Mouse (Mus musculus): ENCODE results near the gene Krba1. TPM values are rescaled to one million over a fixed set of nuclear protein-coding genes. Genes with fewer than 3 reads are reported as not detected.

Krba1 gene
- polyA plus RNA-seq, 1 experiment from 2014 or later = 33.4 TPM

DNA sequence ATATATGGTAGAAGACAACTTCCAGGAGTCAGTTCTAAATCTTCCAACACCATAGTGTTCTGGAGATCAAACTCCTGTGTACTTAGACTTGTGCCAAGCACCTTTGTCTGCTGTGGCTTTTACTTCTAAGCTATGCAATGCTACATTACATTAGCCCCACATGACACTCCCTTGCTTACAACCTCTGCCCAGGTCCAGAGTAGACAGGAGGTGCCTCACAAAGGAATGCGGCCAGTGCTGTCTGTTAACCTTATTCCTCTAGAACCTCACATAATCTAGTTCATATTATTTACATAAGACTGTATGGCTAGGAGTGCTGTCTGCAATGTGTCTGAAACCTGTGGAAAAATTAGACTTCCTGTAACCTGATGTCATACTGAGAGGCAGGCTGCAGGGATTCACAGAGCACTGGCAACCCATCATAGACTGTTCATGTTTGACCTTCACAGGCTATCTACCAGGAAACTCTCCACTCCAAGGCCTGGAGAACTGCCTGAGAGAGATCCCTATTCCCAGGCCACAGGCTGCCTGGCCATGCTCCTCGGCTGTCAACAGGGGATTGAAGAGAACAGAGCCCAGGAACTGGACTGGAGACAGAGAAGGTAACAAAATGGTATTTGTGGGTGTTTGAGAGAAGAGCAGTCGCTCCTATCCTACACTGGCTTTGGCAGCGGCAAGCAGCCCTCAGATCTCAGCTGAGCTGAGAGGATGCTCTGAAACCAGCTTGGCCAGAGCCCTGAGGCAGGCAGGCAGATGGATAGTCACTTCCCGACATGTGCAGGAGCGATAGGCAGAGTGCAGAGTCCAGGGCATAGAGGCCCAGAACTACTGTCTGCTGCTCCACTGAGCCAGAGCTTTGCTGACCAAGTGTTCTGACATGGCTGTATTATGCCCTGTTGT, 16.1 kb downstream of the Krba1 start:
- Histone ChIP-seq H3K9me3 (replicated peaks) (no peaks in the 10 kb centered on the region), H3K36me3 (peaks cover 100% of the 10 kb centered on the region), H3K27me3 (ENCODE audit: low read depth, poor library complexity, severe bottlenecking) (no peaks in the 10 kb centered on the region), H3K27ac (no peak overlapping the region), H3K4me1 (no peaks in the 10 kb centered on the region), H3K4me3 (no peak overlapping the region)
- DNase-seq (ENCODE audit: low spot score) = peak; percentile 12
- 88% methylated on average over 6 of the region's 6 CpGs for WGBS

DNA sequence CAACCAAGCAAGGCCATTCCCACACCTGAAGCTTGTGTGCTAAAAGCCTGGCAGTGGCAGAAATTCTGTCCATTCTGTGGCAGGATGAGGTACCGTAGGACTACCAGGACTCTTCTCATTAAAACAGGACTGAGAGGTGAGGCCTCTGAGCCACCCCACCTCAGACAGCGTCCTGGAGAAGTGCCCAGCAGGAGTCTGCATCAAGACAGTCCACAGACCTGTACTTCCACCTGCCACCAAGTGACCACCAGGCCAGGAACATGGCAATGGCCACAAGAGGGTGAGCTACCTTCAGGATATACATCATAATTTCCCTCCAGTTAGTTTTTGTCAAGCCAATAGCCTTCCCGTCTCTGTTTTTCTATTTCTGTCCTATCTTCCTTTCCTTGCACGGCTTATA, 16.8 kb downstream of the Krba1 start:
- no peaks in the 10 kb centered on the region for H3K9me3 ChIP-seq (replicated peaks)
- no peak overlapping the region for H3K27ac ChIP-seq
- H3K27me3 ChIP-seq (ENCODE audit: low read depth, poor library complexity, severe bottlenecking) = no peaks in the 10 kb centered on the region
- H3K4me1 ChIP-seq = no peaks in the 10 kb centered on the region
- peaks cover 100% of the 10 kb centered on the region for H3K36me3 ChIP-seq
- H3K4me3 ChIP-seq = no peak overlapping the region
- WGBS = 92% methylated on average over 4 of the region's 4 CpGs
- peak; percentile 21 for DNase-seq (ENCODE audit: low spot score)

DNA sequence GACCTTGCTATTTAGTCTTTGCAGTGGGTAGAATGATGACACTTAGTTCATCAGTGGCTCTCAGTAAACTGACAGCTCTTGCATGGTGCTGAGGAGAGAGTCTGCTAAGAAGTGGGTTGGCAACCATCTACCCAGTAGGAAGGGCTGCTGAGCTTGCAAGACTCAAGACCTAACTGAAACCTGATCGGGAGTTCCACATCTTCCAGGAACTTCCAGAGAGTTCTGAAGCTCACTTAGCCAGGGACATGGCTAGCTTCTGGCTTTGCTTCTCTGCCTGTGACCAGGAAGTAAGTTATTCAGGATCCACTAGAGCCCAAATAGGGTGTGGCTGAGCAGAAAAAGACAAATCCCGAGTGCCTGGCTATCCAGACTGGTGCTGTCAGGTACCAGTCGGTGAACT, 17.3 kb downstream of the Krba1 start:
- Histone ChIP-seq H3K27ac (no peak overlapping the region), H3K36me3 (peaks cover 100% of the 10 kb centered on the region), H3K9me3 (replicated peaks) (no peaks in the 10 kb centered on the region), H3K27me3 (ENCODE audit: low read depth, poor library complexity, severe bottlenecking) (no peaks in the 10 kb centered on the region), H3K4me1 (no peaks in the 10 kb centered on the region), H3K4me3 (no peak overlapping the region)
- WGBS = 82% methylated on average over 3 of the region's 3 CpGs
- no peak for DNase-seq (ENCODE audit: low spot score)

DNA sequence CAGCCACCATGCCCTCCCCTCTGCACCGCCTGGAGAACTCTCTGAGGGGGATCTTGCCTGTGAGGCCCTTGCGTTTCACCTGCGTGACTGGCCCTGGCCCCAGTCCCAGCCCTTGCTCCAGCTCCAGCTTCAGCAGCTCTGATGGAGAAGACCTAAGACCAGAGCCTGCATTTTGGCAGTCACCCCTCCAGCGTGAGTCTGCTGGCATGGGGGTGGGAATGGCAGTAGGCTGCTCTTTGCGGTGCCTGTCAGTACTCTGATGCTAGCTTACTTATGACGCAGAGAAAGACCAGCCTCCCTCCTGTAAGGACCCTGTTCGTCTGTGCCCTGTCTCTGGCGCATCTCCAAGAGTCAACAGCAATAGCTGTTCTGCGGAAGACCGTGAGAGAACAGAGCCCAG, 17.7 kb downstream of the Krba1 start:
- Histone ChIP-seq H3K27me3 (ENCODE audit: low read depth, poor library complexity, severe bottlenecking) (no peaks in the 10 kb centered on the region), H3K27ac (no peak overlapping the region), H3K9me3 (replicated peaks) (no peaks in the 10 kb centered on the region), H3K36me3 (peaks cover 99% of the 10 kb centered on the region), H3K4me1 (no peaks in the 10 kb centered on the region), H3K4me3 (no peak overlapping the region)
- 90% methylated on average over 10 of the region's 10 CpGs for WGBS
- peak; percentile 25 for DNase-seq (ENCODE audit: low spot score)

DNA sequence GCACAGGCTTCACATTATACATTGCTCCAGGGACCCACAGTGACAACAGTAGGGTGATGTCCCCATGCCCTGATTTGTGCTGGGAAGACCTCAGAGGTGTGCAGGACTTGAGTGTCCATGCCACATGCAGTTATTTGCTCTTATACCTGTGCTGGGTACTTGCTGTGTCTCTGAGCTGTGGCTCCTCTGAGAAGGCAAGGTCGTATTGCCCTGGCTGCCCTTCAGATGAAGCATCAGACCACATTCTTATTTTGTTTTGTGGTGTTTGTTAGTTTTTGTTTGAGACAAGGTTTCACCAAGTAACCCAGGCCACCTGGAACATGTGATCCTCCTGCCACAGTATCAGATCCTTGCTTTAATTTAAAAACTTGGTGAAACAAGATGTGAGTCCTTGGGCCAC, 19.5 kb downstream of the Krba1 start:
- H3K4me3 ChIP-seq = no peak overlapping the region
- no peaks in the 10 kb centered on the region for H3K9me3 ChIP-seq (replicated peaks)
- no peaks in the 10 kb centered on the region for H3K4me1 ChIP-seq
- peaks cover 92% of the 10 kb centered on the region for H3K36me3 ChIP-seq
- 91% methylated on average over 1 of the region's 1 CpGs for WGBS
- no peaks in the 10 kb centered on the region for H3K27me3 ChIP-seq (ENCODE audit: low read depth, poor library complexity, severe bottlenecking)
- H3K27ac ChIP-seq = no peak overlapping the region
- DNase-seq (ENCODE audit: low spot score) = peak; percentile 15

DNA sequence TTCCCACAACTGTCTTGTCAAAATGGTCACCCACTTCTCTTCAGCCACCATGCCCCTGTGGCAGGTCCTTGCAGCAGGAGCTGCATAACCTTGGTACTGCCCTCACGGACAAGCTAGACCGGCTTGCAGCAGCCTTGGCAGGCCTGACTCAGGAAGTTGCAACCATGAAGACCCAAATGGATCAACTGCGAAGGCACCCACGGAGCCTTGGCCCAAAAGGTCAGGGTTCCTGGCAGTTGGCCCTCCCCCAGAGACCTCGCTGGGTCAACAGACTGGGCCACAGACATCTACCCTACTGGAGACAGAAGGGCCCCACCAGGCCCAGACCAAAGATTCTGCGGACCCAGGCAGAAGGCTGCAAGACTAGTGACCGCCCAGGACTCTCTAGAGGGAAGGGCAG, 20.2 kb downstream of the Krba1 start:
- Histone ChIP-seq H3K27me3 (ENCODE audit: low read depth, poor library complexity, severe bottlenecking) (no peaks in the 10 kb centered on the region), H3K36me3 (peaks cover 84% of the 10 kb centered on the region), H3K4me3 (no peak overlapping the region), H3K4me1 (peaks cover 5% of the 10 kb centered on the region), H3K27ac (no peak overlapping the region), H3K9me3 (replicated peaks) (no peaks in the 10 kb centered on the region)
- WGBS = 95% methylated on average over 7 of the region's 7 CpGs
- no peak for DNase-seq (ENCODE audit: low spot score)

DNA sequence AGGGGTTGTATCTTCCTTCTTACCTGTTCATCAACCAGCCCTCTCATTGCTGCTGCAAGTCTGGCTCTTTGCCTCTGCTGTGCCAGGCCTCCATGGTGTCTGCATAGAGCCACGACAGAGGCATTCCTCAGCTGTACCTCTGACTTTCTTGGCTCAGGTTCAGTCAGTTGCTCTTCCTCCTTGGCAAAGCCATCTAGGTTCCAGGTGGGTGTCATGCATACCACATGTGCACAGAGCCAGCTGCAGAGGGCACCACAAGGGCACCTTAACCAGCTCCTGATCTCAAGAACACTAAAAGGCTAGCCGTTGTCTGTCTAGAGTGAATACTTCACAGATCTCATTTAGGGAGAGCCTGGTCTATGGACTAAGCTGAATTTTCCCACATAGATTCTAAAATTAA, 21.1 kb downstream of the Krba1 start:
- Histone ChIP-seq H3K4me1 (peaks cover 11% of the 10 kb centered on the region), H3K27ac (no peak overlapping the region), H3K36me3 (peaks cover 76% of the 10 kb centered on the region), H3K4me3 (no peak overlapping the region), H3K9me3 (replicated peaks) (no peaks in the 10 kb centered on the region), H3K27me3 (ENCODE audit: low read depth, poor library complexity, severe bottlenecking) (no peaks in the 10 kb centered on the region)
- 92% methylated on average over 2 of the region's 2 CpGs for WGBS
- no peak for DNase-seq (ENCODE audit: low spot score)

DNA sequence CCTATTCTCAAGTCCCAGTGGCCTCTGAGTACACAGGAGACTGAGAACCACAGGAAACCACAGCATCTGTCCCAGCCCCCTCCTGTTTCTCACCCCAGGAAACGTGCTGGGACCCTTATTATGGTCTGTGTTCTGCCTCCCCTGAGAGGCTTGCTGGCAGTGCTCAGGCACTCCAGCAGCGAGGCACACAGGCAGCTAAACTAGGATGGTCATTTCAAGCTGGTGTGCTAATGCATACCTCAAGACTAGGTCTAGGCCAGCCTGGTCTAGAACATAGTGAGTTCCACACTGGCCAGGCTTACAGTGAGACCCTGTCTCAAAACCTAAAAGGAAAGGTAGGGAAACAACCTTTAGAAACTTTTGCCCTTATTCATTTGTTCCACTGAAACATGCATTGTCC, 25.3 kb downstream of the Krba1 start:
- 21% methylated on average over 2 of the region's 2 CpGs for WGBS
- H3K27me3 ChIP-seq (ENCODE audit: low read depth, poor library complexity, severe bottlenecking) = no peaks in the 10 kb centered on the region
- H3K9me3 ChIP-seq (replicated peaks) = no peaks in the 10 kb centered on the region
- no peak for DNase-seq (ENCODE audit: low spot score)
- H3K4me1 ChIP-seq = peaks cover 24% of the 10 kb centered on the region
- peaks cover 34% of the 10 kb centered on the region for H3K36me3 ChIP-seq
- H3K27ac ChIP-seq = peak overlapping the region; percentile 58; the same call in 1 of the 2 replicates
- no peak overlapping the region for H3K4me3 ChIP-seq

DNA sequence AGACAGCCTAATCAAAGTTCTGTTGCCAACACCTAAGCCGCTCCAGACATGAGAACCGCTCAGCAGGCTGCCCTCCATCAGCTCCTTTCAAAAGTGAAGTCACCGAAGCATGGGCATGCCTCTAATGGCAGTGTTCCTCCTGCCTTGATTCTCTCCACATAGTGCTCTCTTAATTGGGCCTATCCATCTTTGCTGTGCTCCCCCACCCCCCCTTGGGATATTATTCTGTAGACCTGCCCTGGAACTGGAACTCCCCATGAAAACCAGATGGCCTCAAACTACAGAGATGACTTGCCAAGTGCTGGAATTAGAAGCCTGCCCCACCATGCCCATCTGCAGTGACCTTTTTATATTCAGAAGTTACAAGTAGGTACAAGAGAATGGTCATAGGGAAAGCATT, 27.9 kb downstream of the Krba1 start:
- Histone ChIP-seq H3K36me3 (peaks cover 8% of the 10 kb centered on the region), H3K27ac (peak overlapping the region; percentile 2; the same call in 1 of the 2 replicates), H3K27me3 (ENCODE audit: low read depth, poor library complexity, severe bottlenecking) (no peaks in the 10 kb centered on the region), H3K4me3 (no peak overlapping the region), H3K9me3 (replicated peaks) (no peaks in the 10 kb centered on the region), H3K4me1 (peaks cover 24% of the 10 kb centered on the region)
- WGBS = 78% methylated on average over 3 of the region's 3 CpGs
- DNase-seq (ENCODE audit: low spot score) = no peak

DNA sequence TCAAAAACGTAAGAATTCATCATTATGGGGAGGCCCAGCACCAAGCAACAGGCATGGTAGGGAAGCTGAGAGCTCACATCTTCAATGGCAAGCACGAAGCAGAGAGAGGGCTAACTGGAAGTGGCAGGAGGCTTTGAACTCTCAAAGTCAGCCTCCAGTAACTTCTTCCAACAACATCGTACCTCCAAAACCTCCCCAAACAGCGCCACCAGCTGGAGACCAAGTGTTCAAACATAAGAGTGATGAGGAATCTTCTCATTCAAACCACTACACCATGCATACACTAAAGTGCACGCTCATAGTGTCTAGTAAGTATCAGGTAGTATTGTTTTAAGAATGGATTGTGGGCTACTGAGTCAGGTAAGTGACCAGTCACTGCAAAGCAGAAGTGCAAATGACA, 28.7 kb downstream of the Krba1 start:
- no peaks in the 10 kb centered on the region for H3K9me3 ChIP-seq (replicated peaks)
- 64% methylated on average over 5 of the region's 5 CpGs for WGBS

DNA sequence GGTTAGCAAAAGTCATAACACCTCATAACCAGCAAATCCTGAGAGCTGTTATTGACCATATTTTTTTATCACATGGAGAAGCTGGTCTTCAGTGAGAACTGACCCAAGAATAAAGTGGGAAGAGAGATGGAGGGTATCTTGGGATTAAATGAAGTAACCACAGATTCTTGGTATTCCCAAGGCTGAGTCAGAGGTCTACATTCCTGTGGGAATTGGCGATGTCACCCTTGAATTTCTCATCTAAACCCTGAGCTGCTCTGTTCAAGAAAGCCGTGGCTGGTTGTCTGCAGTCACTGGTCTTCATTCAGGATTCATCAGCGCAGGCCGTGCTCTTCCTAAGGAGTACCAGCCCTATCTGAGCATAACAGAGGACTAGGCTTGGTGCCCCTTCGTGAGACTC, 31.6 kb downstream of the Krba1 start:
- DNase-seq (ENCODE audit: low spot score) = no peak
- Histone ChIP-seq H3K9me3 (replicated peaks) (no peaks in the 10 kb centered on the region), H3K4me1 (peaks cover 13% of the 10 kb centered on the region), H3K27ac (no peak overlapping the region), H3K27me3 (ENCODE audit: low read depth, poor library complexity, severe bottlenecking) (no peaks in the 10 kb centered on the region), H3K36me3 (no peaks in the 10 kb centered on the region), H3K4me3 (no peak overlapping the region)
- 74% methylated on average over 5 of the region's 5 CpGs for WGBS

More for the DNA sequence above, 28.7 kb downstream of the Krba1 start:
- Histone ChIP-seq H3K36me3 (peaks cover under 1% of the 10 kb centered on the region; the same call in 1 of the 2 replicates), H3K4me3 (no peak overlapping the region), H3K27me3 (ENCODE audit: low read depth, poor library complexity, severe bottlenecking) (no peaks in the 10 kb centered on the region), H3K4me1 (peaks cover 24% of the 10 kb centered on the region), H3K27ac (no peak overlapping the region)
- DNase-seq (ENCODE audit: low spot score) = no peak

DNA sequence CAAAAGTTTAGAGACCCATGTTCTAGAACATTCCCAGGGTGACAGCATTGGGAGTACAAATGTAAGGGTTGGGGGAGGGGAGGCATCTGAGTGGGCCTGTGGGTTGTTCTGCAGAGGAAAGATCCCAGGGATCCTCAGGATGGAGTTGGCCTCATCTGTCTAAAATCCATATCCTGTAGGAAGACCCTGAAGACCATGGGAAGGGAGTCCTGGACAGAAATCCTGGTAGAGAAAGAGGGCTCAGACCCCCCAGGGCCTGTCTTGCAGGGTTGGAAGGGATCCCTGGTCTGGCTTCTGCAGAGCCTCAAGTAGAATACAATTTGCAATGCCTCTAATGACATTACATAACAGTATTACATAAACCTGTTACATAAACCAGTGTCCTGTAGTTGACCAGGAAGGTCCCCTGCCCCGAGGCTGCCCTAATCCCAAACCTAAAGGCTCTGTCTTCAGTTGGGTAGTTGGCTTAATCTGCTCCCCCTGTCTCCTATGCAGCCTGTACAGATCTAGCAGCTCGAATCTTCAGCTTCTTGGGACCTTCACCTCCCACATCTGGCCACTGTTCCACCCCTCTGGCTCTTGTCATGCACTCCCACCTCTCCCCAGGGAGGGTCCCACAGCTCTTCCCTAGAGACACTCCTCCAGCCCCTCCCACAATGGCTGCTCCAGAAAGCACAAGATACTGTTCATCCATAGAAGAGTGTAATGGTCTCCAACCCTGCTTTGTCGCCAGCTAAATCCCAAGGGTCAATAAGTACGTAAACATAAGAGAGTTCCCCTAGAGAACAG, 33.6 kb downstream of the Krba1 start:
- no peak overlapping the region for H3K27ac ChIP-seq
- H3K27me3 ChIP-seq (ENCODE audit: low read depth, poor library complexity, severe bottlenecking) = no peaks in the 10 kb centered on the region
- 71% methylated on average over 4 of the region's 4 CpGs for WGBS
- peaks cover 4% of the 10 kb centered on the region; the same call in 1 of the 2 replicates for H3K4me1 ChIP-seq
- H3K4me3 ChIP-seq = no peak overlapping the region
- H3K9me3 ChIP-seq (replicated peaks) = no peaks in the 10 kb centered on the region
- no peaks in the 10 kb centered on the region for H3K36me3 ChIP-seq
- no peak for DNase-seq (ENCODE audit: low spot score)

DNA sequence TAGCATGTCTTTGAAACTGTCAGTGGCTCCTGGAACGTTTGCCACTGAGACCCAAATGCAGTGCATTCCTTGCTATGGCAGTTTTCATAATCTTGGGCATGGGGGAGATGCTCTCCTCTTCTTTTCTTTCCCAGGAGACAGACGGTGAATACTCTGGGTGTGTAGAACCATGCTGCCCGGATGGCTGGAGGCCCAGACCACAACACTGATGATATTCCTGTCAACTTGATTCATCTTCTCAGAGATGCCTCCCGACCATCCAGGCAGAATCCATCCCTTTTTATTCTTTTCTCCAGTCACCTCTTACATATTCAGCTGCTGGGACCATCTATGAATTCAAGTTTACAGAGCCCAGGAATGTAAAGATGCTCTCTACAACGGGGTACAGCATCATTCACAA, 35.4 kb downstream of the Krba1 start:
- WGBS = 83% methylated on average over 5 of the region's 5 CpGs
- Histone ChIP-seq H3K9me3 (replicated peaks) (no peaks in the 10 kb centered on the region), H3K4me3 (no peak overlapping the region), H3K27ac (no peak overlapping the region), H3K27me3 (ENCODE audit: low read depth, poor library complexity, severe bottlenecking) (no peaks in the 10 kb centered on the region), H3K36me3 (no peaks in the 10 kb centered on the region), H3K4me1 (peaks cover 11% of the 10 kb centered on the region)
- DNase-seq (ENCODE audit: low spot score) = no peak
